ENCODE assay signal across 19 mouse cellular contexts in the genomic region with DNA sequence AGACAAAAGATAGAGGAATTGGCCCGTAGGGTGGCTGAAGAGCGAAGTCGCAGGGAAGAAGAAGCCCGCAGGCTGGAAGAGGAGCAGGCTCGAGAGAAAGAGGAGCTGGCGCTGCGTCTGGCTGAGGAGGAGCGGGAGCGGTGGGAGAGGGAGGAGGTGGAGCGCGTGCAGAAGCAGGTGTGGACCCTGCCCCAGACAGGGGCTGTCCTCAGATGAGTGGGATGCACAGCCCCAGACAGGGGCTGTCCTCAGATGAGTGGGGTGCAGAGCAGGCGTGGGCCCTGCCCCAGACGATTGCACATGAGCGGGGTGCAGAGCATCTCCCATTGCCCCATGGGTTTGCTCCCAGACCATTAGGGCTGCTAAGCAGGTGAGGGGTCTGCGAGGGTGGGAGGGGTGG. TPM values are rescaled to one million over a fixed set of nuclear protein-coding genes. Genes with fewer than 3 reads are reported as not detected.
A peak's percentile ranks its signal among the peaks of the same experiment; 100 is the strongest.
DNase-seq lines count a peak whose midpoint lies in the region; ATAC-seq lines count a peak whose summit lies in the region.
"Had no signal": no experiment of that assay in that cellular context is flagged by ENCODE, and none has a peak within 500 bp of the region (broad histone marks: within the 10 kb centered on the region; RNA-seq: fewer than 3 reads in every experiment).

No protein-coding gene starts in this region.

- DNase-seq in liver, embryonic 11.5 days (ENCODE audit: low spot score): no peak
- no peak for DNase-seq in liver
- DNase-seq in thymus, postnatal 36 days: no peak
- DNase-seq: adrenal gland, adult 2 months; cerebellum, adult 9-11 months; gastrocnemius, adult 2 months; kidney, adult 2 months; lung, postnatal 36 days; right cerebral cortex, postnatal 4 days; thymus, postnatal 14 days had no signal

- H3K9ac ChIP-seq in forebrain, embryonic 13.5 days: no peak overlapping the region
- no peak overlapping the region for H3K9ac ChIP-seq in forebrain, embryonic 12.5 days
- no peak overlapping the region for H3K9ac ChIP-seq in liver, embryonic 11.5 days (ENCODE audit: low read depth, low read length)
- H3K9ac ChIP-seq in liver, embryonic 12.5 days: no peak overlapping the region
- H3K9ac ChIP-seq in neural tube, embryonic 13.5 days: no peak overlapping the region
- H3K9ac ChIP-seq: limb, embryonic 15.5 days had no signal

- no peaks in the 10 kb centered on the region for H3K27me3 ChIP-seq in forebrain, embryonic 13.5 days
- no peaks in the 10 kb centered on the region for H3K27me3 ChIP-seq in forebrain, embryonic 12.5 days
- no peaks in the 10 kb centered on the region for H3K27me3 ChIP-seq in liver, embryonic 11.5 days (replicated peaks; ENCODE audit: control insufficient read depth, insufficient read depth, low read length)
- H3K27me3 ChIP-seq in liver, embryonic 12.5 days (replicated peaks): no peaks in the 10 kb centered on the region
- no peaks in the 10 kb centered on the region for H3K27me3 ChIP-seq in neural tube, embryonic 13.5 days
- H3K27me3 ChIP-seq: CH12.LX had no signal

- H3K36me3 ChIP-seq in forebrain, embryonic 13.5 days (ENCODE audit: poor library complexity, severe bottlenecking): no peaks in the 10 kb centered on the region
- no peaks in the 10 kb centered on the region for H3K36me3 ChIP-seq in forebrain, embryonic 12.5 days (replicated peaks)
- no peaks in the 10 kb centered on the region for H3K36me3 ChIP-seq in liver, embryonic 11.5 days (ENCODE audit: control insufficient read depth, insufficient read depth, low read length)
- peaks cover 20% of the 10 kb centered on the region for H3K36me3 ChIP-seq in liver, embryonic 12.5 days
- H3K36me3 ChIP-seq in neural tube, embryonic 13.5 days: no peaks in the 10 kb centered on the region
- H3K36me3 ChIP-seq: limb, embryonic 15.5 days had no signal

- peak; percentile 48; the same call in 1 of the 2 replicates for ATAC-seq in forebrain, embryonic 13.5 days
- ATAC-seq in forebrain, embryonic 12.5 days (ENCODE audit: low FRiP score): no peak
- no peak for ATAC-seq in liver, embryonic 11.5 days (replicated peaks; ENCODE audit: low FRiP score)
- no peak for ATAC-seq in liver, embryonic 12.5 days
- peak; percentile 65; the same call in 1 of the 2 replicates for ATAC-seq in neural tube, embryonic 13.5 days (ENCODE audit: low read depth)
- ATAC-seq in megakaryocyte-erythroid progenitor cell, adult 5-6 weeks (replicated peaks; ENCODE audit: low FRiP score, low TSS enrichment, poor library complexity, severe bottlenecking): no peak

- H3K4me3 ChIP-seq in forebrain, embryonic 13.5 days: no peak overlapping the region
- H3K4me3 ChIP-seq in forebrain, embryonic 12.5 days (replicated peaks): no peak overlapping the region
- H3K4me3 ChIP-seq in liver, embryonic 11.5 days (ENCODE audit: low read depth, low read length): no peak overlapping the region
- H3K4me3 ChIP-seq in liver, embryonic 12.5 days: no peak overlapping the region
- no peak overlapping the region for H3K4me3 ChIP-seq in neural tube, embryonic 13.5 days
- H3K4me3 ChIP-seq: embryonic facial prominence, embryonic 10.5 days; gastrocnemius, adult 2 months; left cerebral cortex, adult 2 months; limb, embryonic 15.5 days had no signal

- WGBS in forebrain, embryonic 13.5 days: 71% methylated on average over 15 of the region's 15 CpGs
- WGBS in forebrain, embryonic 12.5 days: 70% methylated on average over 15 of the region's 15 CpGs
- WGBS in liver, embryonic 11.5 days: 73% methylated on average over 15 of the region's 15 CpGs
- 76% methylated on average over 15 of the region's 15 CpGs for WGBS in liver, embryonic 12.5 days (ENCODE audit: insufficient replicate concordance)
- WGBS in neural tube, embryonic 13.5 days: 52% methylated on average over 15 of the region's 15 CpGs

- H3K4me1 ChIP-seq in forebrain, embryonic 13.5 days: no peaks in the 10 kb centered on the region
- H3K4me1 ChIP-seq in forebrain, embryonic 12.5 days: no peaks in the 10 kb centered on the region
- peaks cover 5% of the 10 kb centered on the region for H3K4me1 ChIP-seq in liver, embryonic 11.5 days (replicated peaks; ENCODE audit: control insufficient read depth, insufficient read depth, low read length)
- H3K4me1 ChIP-seq in liver, embryonic 12.5 days: peaks cover 17% of the 10 kb centered on the region
- 0 out of 2 replicates have a peak, but pooled peaks cover 7% of the 10 kb centered on the region for H3K4me1 ChIP-seq in neural tube, embryonic 13.5 days (replicated peaks)
- H3K4me1 ChIP-seq: limb, embryonic 15.5 days had no signal

- H3K4me2 ChIP-seq in forebrain, embryonic 13.5 days: no peak overlapping the region
- no peak overlapping the region for H3K4me2 ChIP-seq in forebrain, embryonic 12.5 days
- peak overlapping the region; percentile 22; the same call in 1 of the 2 replicates for H3K4me2 ChIP-seq in liver, embryonic 11.5 days
- peak overlapping the region; percentile 18 for H3K4me2 ChIP-seq in liver, embryonic 12.5 days
- no peak overlapping the region for H3K4me2 ChIP-seq in neural tube, embryonic 13.5 days
- H3K4me2 ChIP-seq: limb, embryonic 15.5 days had no signal

- H3K27ac ChIP-seq in forebrain, embryonic 13.5 days: no peak overlapping the region
- no peak overlapping the region for H3K27ac ChIP-seq in forebrain, embryonic 12.5 days
- no peak overlapping the region for H3K27ac ChIP-seq in liver, embryonic 11.5 days (ENCODE audit: low read depth, low read length)
- no peak overlapping the region for H3K27ac ChIP-seq in liver, embryonic 12.5 days
- H3K27ac ChIP-seq in neural tube, embryonic 13.5 days (replicated peaks): no peak overlapping the region
- H3K27ac ChIP-seq: embryonic facial prominence, embryonic 10.5 days; gastrocnemius, adult 2 months; left cerebral cortex, adult 2 months; limb, embryonic 15.5 days had no signal

- H3K9me3 ChIP-seq in forebrain, embryonic 13.5 days (replicated peaks): no peaks in the 10 kb centered on the region
- no peaks in the 10 kb centered on the region for H3K9me3 ChIP-seq in forebrain, embryonic 12.5 days
- H3K9me3 ChIP-seq in liver, embryonic 11.5 days (ENCODE audit: control insufficient read depth, low read length): no peaks in the 10 kb centered on the region
- H3K9me3 ChIP-seq in liver, embryonic 12.5 days (replicated peaks): no peaks in the 10 kb centered on the region
- H3K9me3 ChIP-seq in neural tube, embryonic 13.5 days: no peaks in the 10 kb centered on the region
- H3K9me3 ChIP-seq: embryonic facial prominence, embryonic 10.5 days; limb, embryonic 15.5 days had no signal

RNA-seq across cellular contexts. Expression of a gene that starts 39.0 kb away (rescaled TPM):
- 152 and 170 TPM in 2 replicates for polyA plus RNA-seq in forebrain, embryonic 13.5 days (2015; fragmentation: Nextera tagmentation; extraction: Ambion mirVana)
- 178 and 187 TPM in 2 replicates for polyA plus RNA-seq in forebrain, embryonic 12.5 days (2016; fragmentation: Nextera tagmentation; extraction: Ambion mirVana)
- polyA plus RNA-seq in liver, embryonic 11.5 days (2014; fragmentation: Nextera tagmentation; extraction: Ambion mirVana): 129 and 133 TPM in 2 replicates
- 79.3 and 80.4 TPM in 2 replicates for polyA plus RNA-seq in liver, embryonic 12.5 days (2016; fragmentation: Nextera tagmentation; extraction: Ambion mirVana)
- 111 and 125 TPM in 2 replicates for polyA plus RNA-seq in neural tube, embryonic 13.5 days (2015; fragmentation: Nextera tagmentation; extraction: Ambion mirVana)
- total RNA-seq in megakaryocyte-erythroid progenitor cell, adult 5-6 weeks (2014; fragmentation: Nextera tagmentation): 292 and 335 TPM in 2 replicates
- total RNA-seq in megakaryocyte-erythroid progenitor cell, adult 5-6 weeks (2017): 857 and 878 TPM in 2 replicates

Comparison
In these comparisons a context has a peak if more than half of its experiments do, and no peak if none do; other contexts are left out.
1. ATAC-seq: peak in forebrain, embryonic 13.5 days (single experiment) and neural tube, embryonic 13.5 days (single experiment); none in forebrain, embryonic 12.5 days (single experiment), liver, embryonic 11.5 days (single experiment), liver, embryonic 12.5 days (single experiment) and megakaryocyte-erythroid progenitor cell, adult 5-6 weeks (single experiment).
2. H3K4me2 ChIP-seq: peak in liver, embryonic 11.5 days (single experiment) and liver, embryonic 12.5 days (single experiment); none in forebrain, embryonic 13.5 days (single experiment), forebrain, embryonic 12.5 days (single experiment) and neural tube, embryonic 13.5 days (single experiment).